Mouse (Mus musculus) thymus, adult 2 months (tissue): ENCODE results near the gene Lurap1.

Source experiments
- CTCF ChIP-seq: fragments of 200-500 bp; IDR thresholded peaks from 2 replicates; pipeline ENCODE4 v1.5.1; 2012; ENCODE audit warnings: mild to moderate bottlenecking, control low read depth, low read length, moderate library complexity, borderline replicate concordance; ENCODE audit not compliant: control insufficient read depth, poor library complexity, insufficient read depth; ENCODE audit errors: extremely low read depth
- POLR2A ChIP-seq: fragments of 200-500 bp; IDR thresholded peaks from 2 replicates; pipeline ENCODE4 v1.6.1; 2012; ENCODE audit warnings: mild to moderate bottlenecking, low read length, control low read depth, moderate library complexity; ENCODE audit not compliant: control insufficient read depth, poor library complexity, insufficient read depth; ENCODE audit errors: extremely low read depth

DNA sequence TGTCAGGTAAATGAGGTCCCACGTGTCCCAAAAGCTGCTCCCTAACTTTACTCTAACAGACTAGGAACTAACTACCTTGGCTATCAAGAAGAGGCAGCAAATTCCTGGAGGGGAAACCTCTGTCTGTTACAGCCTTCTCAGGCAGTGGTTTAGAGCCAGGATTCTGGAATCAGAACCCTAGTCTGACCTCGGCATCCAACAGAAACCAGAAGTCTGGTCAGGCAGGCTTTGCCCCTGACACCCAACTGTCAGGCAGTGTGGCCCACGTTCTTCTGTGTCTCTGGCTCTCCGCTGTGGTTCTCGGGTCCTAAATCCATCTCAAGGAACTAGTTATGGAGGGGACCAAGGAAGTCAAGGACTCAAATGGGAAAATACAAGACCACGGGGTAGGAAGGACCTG is at the start of gene Lurap1:
- TF ChIP-seq CTCF = no peak
- no peak for TF ChIP-seq POLR2A
